Mouse (Mus musculus) lung, postnatal 0 days (tissue): ENCODE measurements around the gene Fgf14.

Source experiments
- CTCF ChIP-seq: IDR thresholded peaks from 2 replicates; pipeline ENCODE4 v1.5.1; 2016; ENCODE audit warnings: antibody characterized with exemption, mild to moderate bottlenecking
- EP300 ChIP-seq: IDR thresholded peaks from 2 replicates; pipeline ENCODE4 v1.6.1; 2016; ENCODE audit warnings: antibody characterized with exemption, mild to moderate bottlenecking, control low read depth

- TF ChIP-seq CTCF (no peak), EP300 (no peak)
Observed at GRCm38 (mm10) chr14:124107205-124107873, 569.6 kb downstream of the Fgf14 start.
